Mouse (Mus musculus) CH12.LX (cell line): Measurements from ENCODE around the gene Casp3. TPM values are rescaled to one million over a fixed set of nuclear protein-coding genes. Genes with fewer than 3 reads are reported as not detected.
A peak's percentile ranks its signal among the peaks of the same experiment; 100 is the strongest.

Experiments
- DNase-seq: peaks from one replicate; pipeline ENCODE4 v3.0.0-alpha.2; 2013; ENCODE audit errors: extremely low read depth
- H3K27ac ChIP-seq: 2 replicates; pipeline ENCODE4 v1.5.1; 2012; ENCODE audit warnings: low read depth, mild to moderate bottlenecking, control low read depth, moderate library complexity; ENCODE audit not compliant: insufficient read depth
- H3K27me3 ChIP-seq: replicated peaks from 2 replicates; pipeline ENCODE3; 2012; ENCODE audit warnings: inconsistent platforms
- H3K36me3 ChIP-seq, 2 experiments: replicated peaks in 1 of 2; 2 replicates each; pipeline versions ENCODE3 to v1.6.1; 2012; ENCODE audit warnings: inconsistent platforms in 1 of 2, low read length in 1 of 2, mild to moderate bottlenecking in 1 of 2, mixed read lengths in 1 of 2, moderate library complexity in 1 of 2; ENCODE audit not compliant: control insufficient read depth in 1 of 2, insufficient read depth in 1 of 2
- H3K4me1 ChIP-seq, 2 experiments: 2 replicates each; pipeline ENCODE4 v1.6.1; 2012; ENCODE audit warnings: inconsistent platforms in 1 of 2, moderate library complexity in 1 of 2; ENCODE audit not compliant: insufficient read depth in 2 of 2, control insufficient read depth in 1 of 2
- H3K4me2 ChIP-seq: 2 replicates; pipeline ENCODE4 v1.6.1; 2012; ENCODE audit warnings: low read depth, mild to moderate bottlenecking, control low read depth; ENCODE audit not compliant: poor library complexity, insufficient read depth, severe bottlenecking
- H3K4me3 ChIP-seq, 3 experiments: fragments of 150-350 bp in 1 of 3; sonication (generic) in 1 of 3; replicated peaks in 1 of 3; 2 replicates each; pipeline versions ENCODE3 to v1.5.1; 2011 to 2012; ENCODE audit warnings: low read depth in 2 of 3, low read length in 2 of 3, mild to moderate bottlenecking in 2 of 3, moderate library complexity in 2 of 3, control low read depth in 1 of 3, improper control_type of control experiment in 1 of 3, inconsistent platforms in 1 of 3, mixed read lengths in 1 of 3; ENCODE audit not compliant: poor library complexity in 1 of 3
- H3K79me2 ChIP-seq: replicated peaks from 2 replicates; pipeline ENCODE4 v1.6.1; 2012; ENCODE audit warnings: mild to moderate bottlenecking, moderate library complexity; ENCODE audit not compliant: control insufficient read depth, poor library complexity, insufficient read depth, severe bottlenecking; ENCODE audit errors: extremely low read depth
- H3K9ac ChIP-seq: 2 replicates; pipeline ENCODE4 v1.6.1; 2012; ENCODE audit warnings: low read depth, mild to moderate bottlenecking, control low read depth, moderate library complexity; ENCODE audit not compliant: insufficient read depth
- H3K9me3 ChIP-seq: replicated peaks from 2 replicates; pipeline ENCODE3; 2012; ENCODE audit warnings: low read length, inconsistent platforms, mixed read lengths
- BHLHE40 ChIP-seq: IDR thresholded peaks from 2 replicates; pipeline ENCODE4 v1.6.1; 2011; ENCODE audit warnings: mild to moderate bottlenecking, low read depth, low read length, improper control_type of control experiment
- CHD2 ChIP-seq: IDR thresholded peaks from 2 replicates; pipeline ENCODE4 v1.6.1; 2011; ENCODE audit warnings: low read length, improper control_type of control experiment
- E2F4 ChIP-seq: IDR thresholded peaks from 2 replicates; pipeline ENCODE4 v1.6.1; 2011; ENCODE audit warnings: low read depth, low read length, improper control_type of control experiment; ENCODE audit not compliant: insufficient replicate concordance
- ELF1 ChIP-seq: IDR thresholded peaks from 2 replicates; pipeline ENCODE4 v1.6.1; 2014; ENCODE audit warnings: low read depth, mild to moderate bottlenecking, inconsistent platforms, low read length, improper control_type of control experiment
- EP300 ChIP-seq: IDR thresholded peaks from 2 replicates; pipeline ENCODE4 v1.6.1; 2011; ENCODE audit warnings: low read length, improper control_type of control experiment
- HCFC1 ChIP-seq: IDR thresholded peaks from 2 replicates; pipeline ENCODE4 v1.6.1; 2012; ENCODE audit warnings: low read depth, mild to moderate bottlenecking, inconsistent platforms, low read length, improper control_type of control experiment
- KAT2A ChIP-seq: IDR thresholded peaks from 2 replicates; pipeline ENCODE4 v1.6.1; 2012; ENCODE audit warnings: low read length, improper control_type of control experiment, inconsistent platforms; ENCODE audit not compliant: insufficient replicate concordance
- MEF2A ChIP-seq: IDR thresholded peaks from 2 replicates; pipeline ENCODE4 v1.6.1; 2014; ENCODE audit warnings: low read depth, mild to moderate bottlenecking, inconsistent platforms, low read length, improper control_type of control experiment, borderline replicate concordance
- MYC ChIP-seq: IDR thresholded peaks from 2 replicates; pipeline ENCODE4 v1.6.1; 2011; ENCODE audit warnings: low read depth, mild to moderate bottlenecking, improper control_type of control experiment, low read length
- NELFE ChIP-seq: IDR thresholded peaks from 2 replicates; pipeline ENCODE4 v1.6.1; 2011; ENCODE audit warnings: low read depth, low read length, improper control_type of control experiment
- PAX5 ChIP-seq: IDR thresholded peaks from 2 replicates; pipeline ENCODE4 v1.6.1; 2012; ENCODE audit warnings: low read length, inconsistent platforms, mixed read lengths
- POLR2A ChIP-seq: IDR thresholded peaks from 2 replicates; pipeline ENCODE4 v1.6.1; 2011; ENCODE audit warnings: low read depth, mild to moderate bottlenecking, improper control_type of control experiment, low read length
- SIN3A ChIP-seq: IDR thresholded peaks from 2 replicates; pipeline ENCODE4 v1.6.1; 2012; ENCODE audit warnings: low read length, improper control_type of control experiment, inconsistent platforms
- TCF12 ChIP-seq: IDR thresholded peaks from 2 replicates; pipeline ENCODE4 v1.6.1; 2014; ENCODE audit warnings: low read depth, mild to moderate bottlenecking, inconsistent platforms, low read length, improper control_type of control experiment
- UBTF ChIP-seq: IDR thresholded peaks from 2 replicates; pipeline ENCODE4 v1.6.1; 2012; ENCODE audit warnings: low read depth, mild to moderate bottlenecking, inconsistent platforms, low read length, improper control_type of control experiment, moderate library complexity
- ZNF384 ChIP-seq: IDR thresholded peaks from 2 replicates; pipeline ENCODE4 v1.6.1; 2012; ENCODE audit warnings: low read depth, low read length, improper control_type of control experiment, inconsistent platforms
- dilution Hi-C: fragments of 300-500 bp; cut with MboI; formaldehyde crosslinking; loops from 2 replicates; pipeline ENCODE4 v1.14.3; 2020; ENCODE audit warnings: low sequenced_read_pairs; ENCODE audit not compliant: extremely low pct_unique_long_range_greater_than_20kb, extremely low pct_ligation_motif_present
- in situ Hi-C: fragments of 300-500 bp; cut with MboI; formaldehyde crosslinking; loops from 3 replicates; pipeline ENCODE4 v1.14.3; 2019; ENCODE audit warnings: low sequenced_read_pairs, low pct_ligation_motif_present, low pct_unique_long_range_greater_than_20kb, mixed read lengths
- polyA plus RNA-seq: library from polyadenylated mRNA; unstranded; fragments of >175 nt; gene quantifications from 2 replicates; pipeline ENCODE4 v1.2.1, GENCODE M21; 2012; ENCODE audit warnings: low read depth; ENCODE audit not compliant: insufficient read length
- total RNA-seq, 2 experiments: library from RNA; depleted of rRNA; stranded (reverse); fragments of 300-350 nt in 1 of 2; fragments of >200 nt in 1 of 2; gene quantifications; 2 replicates each; pipeline ENCODE4 v1.2.3; 2012 to 2014

The Casp3 gene
- total and polyA plus RNA-seq, 3 experiments: 43.7 to 105 (median 70.0) TPM

DNA sequence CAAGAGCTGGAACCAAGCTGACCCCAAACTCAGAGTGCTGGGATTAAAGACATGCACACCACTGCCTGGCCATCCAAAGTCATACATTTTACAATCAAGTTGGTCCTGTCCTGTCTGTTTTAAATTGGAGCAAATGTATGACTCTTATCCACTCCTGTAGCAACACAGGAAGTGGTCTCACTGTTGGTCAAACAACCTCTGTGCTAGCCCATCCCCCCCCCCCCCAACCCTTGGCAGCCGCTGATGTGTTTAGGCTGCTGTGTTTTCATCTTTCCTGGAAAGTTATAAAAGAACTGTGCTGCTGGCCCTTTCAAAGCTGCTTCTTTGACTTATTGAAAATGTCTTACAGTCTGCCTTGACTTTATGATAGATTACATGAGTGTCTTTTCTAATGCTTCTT is 8.1 kb downstream of the Casp3 start:
- Histone ChIP-seq H3K4me3 (no peak overlapping the region), H3K36me3 (peaks cover 0 to 16% of the 10 kb centered on the region in 2 experiments), H3K79me2 (peaks cover 42% of the 10 kb centered on the region), H3K9me3 (peaks cover 3% of the 10 kb centered on the region), H3K27me3 (no peaks in the 10 kb centered on the region), H3K9ac (no peak overlapping the region), H3K4me1 (peaks cover 20 to 55% of the 10 kb centered on the region in 2 experiments)
- dilution Hi-C loops: no loop called here
- in situ Hi-C loops: no loop called here
- DNase-seq: no peak
- TF ChIP-seq E2F4: no peak
- no peak for TF ChIP-seq CHD2
- TF ChIP-seq UBTF: no peak
- no peak for TF ChIP-seq MYC
- no peak for TF ChIP-seq KAT2A
- 0 out of 2 replicates have a peak, but pooled peaks have one; percentile 25 for TF ChIP-seq ELF1
- no peak for TF ChIP-seq SIN3A
- TF ChIP-seq, all 38 proteins: peak for 1
- H3K4me2 ChIP-seq: peak overlapping the region; percentile 35; the same call in 1 of the 2 replicates
- H3K27ac ChIP-seq: no peak overlapping the region

DNA sequence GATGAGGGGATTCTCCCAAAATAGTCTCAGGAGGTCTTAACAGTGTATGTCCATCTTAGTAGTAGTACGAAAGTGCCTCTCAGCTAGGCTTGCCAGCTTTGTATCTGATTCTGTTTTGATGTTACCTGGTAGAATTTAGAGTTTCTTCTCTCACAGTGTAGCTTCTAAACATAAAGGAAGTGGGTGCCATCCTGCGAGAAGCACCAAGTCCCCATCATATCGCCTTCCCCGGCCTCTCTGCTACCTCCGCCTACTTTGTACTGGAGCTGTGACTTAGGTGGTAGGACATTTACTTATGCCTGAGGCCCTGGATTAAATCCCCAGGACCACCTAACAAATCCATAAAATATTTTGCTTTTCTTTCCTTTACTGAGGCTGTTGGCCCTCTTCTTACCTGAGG is 9.6 kb downstream of the Casp3 start:
- Histone ChIP-seq H3K4me1 (peaks cover 20 to 55% of the 10 kb centered on the region in 2 experiments), H3K9me3 (no peaks in the 10 kb centered on the region), H3K27ac (peak overlapping the region; percentile 65), H3K27me3 (no peaks in the 10 kb centered on the region), H3K4me3 (no peak overlapping the region), H3K36me3 (peaks cover 5 to 25% of the 10 kb centered on the region in 2 experiments), H3K79me2 (peaks cover 39% of the 10 kb centered on the region), H3K9ac (peak overlapping the region; percentile 49), H3K4me2 (peak overlapping the region; percentile 96)
- in situ Hi-C loops (no loop called here), dilution Hi-C loops (no loop called here)
- TF ChIP-seq KAT2A (no peak), MEF2A (0 out of 2 replicates have a peak, but pooled peaks have one; percentile 31)
- no peak for DNase-seq

DNA sequence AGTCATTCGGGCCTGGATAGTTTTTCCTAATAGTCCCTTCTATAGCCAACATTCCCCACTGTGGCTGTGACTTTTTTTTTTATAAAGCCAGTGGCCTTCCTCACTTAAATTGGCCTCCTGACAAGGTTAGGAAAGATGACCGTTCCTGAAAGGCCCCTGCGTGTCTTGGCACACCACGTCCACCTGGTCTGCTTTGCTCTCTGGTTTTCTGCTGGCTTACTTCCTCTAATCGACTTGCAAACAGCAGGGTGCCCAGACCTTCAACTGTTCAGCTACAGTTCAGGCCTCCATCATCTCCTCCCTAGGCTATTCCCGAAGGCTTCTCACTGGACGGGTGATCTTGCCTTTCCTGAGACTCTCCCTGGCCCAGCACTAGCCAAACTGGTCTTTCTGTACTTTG is 10.8 kb downstream of the Casp3 start:
- H3K4me1 ChIP-seq: peaks cover 20 to 55% of the 10 kb centered on the region in 2 experiments
- peak overlapping the region; percentile 49 for H3K9ac ChIP-seq
- dilution Hi-C loops: no loop called here
- H3K4me3 ChIP-seq: no peak overlapping the region
- TF ChIP-seq TCF12 (peak; percentile 56; the same call in 1 of the 2 replicates), NELFE (0 out of 2 replicates have a peak, but pooled peaks have one; percentile 10), ZNF384 (peak; percentile 60), BHLHE40 (peak; percentile 59), PAX5 (no peak), HCFC1 (no peak; the same call in 1 of the 2 replicates), ELF1 (peak; percentile 30; the same call in 1 of the 2 replicates), POLR2A (peak; percentile 27; the same call in 1 of the 2 replicates), EP300 (peak; percentile 43), MEF2A (peak; percentile 3; the same call in 1 of the 2 replicates)
- peaks cover 11 to 27% of the 10 kb centered on the region in 2 experiments for H3K36me3 ChIP-seq
- peak overlapping the region; percentile 96 for H3K4me2 ChIP-seq
- peak overlapping the region; percentile 86 for H3K27ac ChIP-seq
- H3K9me3 ChIP-seq: no peaks in the 10 kb centered on the region
- in situ Hi-C loops: no loop called here
- no peaks in the 10 kb centered on the region for H3K27me3 ChIP-seq
- DNase-seq: peak; percentile 62
- peaks cover 35% of the 10 kb centered on the region for H3K79me2 ChIP-seq
